Mouse (Mus musculus) bone marrow, adult 2 months (tissue): Measurements from ENCODE around the gene Bicra.

Experiments
- CTCF ChIP-seq: fragments of 200-500 bp; IDR thresholded peaks from 2 replicates; pipeline ENCODE4 v1.5.1; 2011; ENCODE audit warnings: low read length, control low read depth; ENCODE audit not compliant: control insufficient read depth, insufficient read depth
- POLR2A ChIP-seq: fragments of 200-500 bp; IDR thresholded peaks from 2 replicates; pipeline ENCODE4 v1.6.1; 2011; ENCODE audit warnings: low read depth, mild to moderate bottlenecking, control low read depth, low read length, borderline replicate concordance; ENCODE audit not compliant: control insufficient read depth

DNA sequence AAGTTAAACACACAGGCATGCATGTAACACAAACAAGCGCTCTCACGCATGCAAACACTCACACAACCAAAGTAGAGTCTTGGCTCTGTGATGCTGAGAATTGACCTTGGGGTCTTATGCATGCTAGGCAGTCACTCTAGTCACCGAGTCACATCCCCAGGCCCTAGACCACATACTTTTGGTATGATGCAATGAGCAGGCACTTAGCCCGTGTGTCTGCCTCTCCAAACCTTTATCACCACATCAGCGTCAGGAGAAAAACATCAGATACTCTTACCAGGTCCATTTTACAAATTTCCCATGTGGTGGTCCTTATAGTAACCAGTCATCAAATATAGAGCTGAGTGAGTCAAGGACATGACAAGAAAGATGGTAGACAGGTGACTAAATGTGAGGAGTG, 37.1 kb downstream of the Bicra start:
- TF ChIP-seq CTCF (no peak), POLR2A (no peak)
